Mouse (Mus musculus) embryonic fibroblast, embryonic 13.5 days (primary cell): ENCODE results near the gene Gm525.

Experiments used
- CTCF ChIP-seq: IDR thresholded peaks from 2 replicates; pipeline ENCODE4 v1.5.1; 2011; ENCODE audit warnings: mild to moderate bottlenecking, control low read depth, low read length, moderate library complexity, borderline replicate concordance; ENCODE audit not compliant: insufficient read depth
- POLR2A ChIP-seq: IDR thresholded peaks from 2 replicates; pipeline ENCODE4 v1.6.1; 2011; ENCODE audit warnings: low read depth, mild to moderate bottlenecking, control low read depth, low read length, moderate library complexity

GRCm38 (mm10) chr11:89043046-89043445, 30.6 kb upstream of the Gm525 start:
- TF ChIP-seq POLR2A = no peak
- TF ChIP-seq CTCF = no peak
